Mouse (Mus musculus): ENCODE measurements at regions not wholly inside any gene's neighbourhood (a gene's known extent, or its start where the extent isn't known, plus 50 kb on each side); places are given as distances from the start of the nearest gene placed in this dataset.
A peak's percentile ranks its signal among the peaks of the same experiment; 100 is the strongest.

GRCm38 (mm10) chr3:128104516-128104915 is 208.4 kb upstream of the Fam241a start:
- Histone ChIP-seq H3K9ac (replicated peaks; ENCODE audit: low read depth) (no peak overlapping the region), H3K9me3 (ENCODE audit: low read length) (no peaks in the 10 kb centered on the region), H3K36me3 (ENCODE audit: insufficient read depth, low read length) (no peaks in the 10 kb centered on the region), H3K4me3 (ENCODE audit: low read depth, low read length) (no peak overlapping the region), H3K27ac (ENCODE audit: low read length) (no peak overlapping the region), H3K4me1 (ENCODE audit: insufficient read depth, low read depth, low read length) (no peaks in the 10 kb centered on the region), H3K4me2 (replicated peaks; ENCODE audit: low read depth, low read length) (no peak overlapping the region), H3K27me3 (replicated peaks; ENCODE audit: insufficient read depth, low read length) (no peaks in the 10 kb centered on the region)
- 85% methylated on average over 6 of the region's 6 CpGs for WGBS
- TF ChIP-seq EP300 (IDR thresholded peaks at IDR 0.05) (no peak), CTCF (IDR thresholded peaks at IDR 0.05) (no peak)
- DNase-seq (ENCODE audit: low spot score) = no peak
- ATAC-seq = no peak

- Histone ChIP-seq H3K4me2 (replicated peaks; ENCODE audit: low read depth, low read length) (no peak overlapping the region), H3K4me3 (ENCODE audit: low read depth, low read length) (no peak overlapping the region), H3K27ac (ENCODE audit: low read length) (no peak overlapping the region), H3K36me3 (ENCODE audit: insufficient read depth, low read length) (no peaks in the 10 kb centered on the region), H3K9me3 (ENCODE audit: low read length) (no peaks in the 10 kb centered on the region), H3K27me3 (replicated peaks; ENCODE audit: insufficient read depth, low read length) (no peaks in the 10 kb centered on the region), H3K9ac (replicated peaks; ENCODE audit: low read depth) (no peak overlapping the region), H3K4me1 (ENCODE audit: insufficient read depth, low read depth, low read length) (no peaks in the 10 kb centered on the region)
- ATAC-seq (no peak), DNase-seq (ENCODE audit: low spot score) (no peak)
- no peak for TF ChIP-seq CTCF (IDR thresholded peaks at IDR 0.05)
- no peak for TF ChIP-seq EP300 (IDR thresholded peaks at IDR 0.05)
Measured at GRCm38 (mm10) chr3:128093046-128093445, 196.9 kb upstream of the Fam241a start.

GRCm38 (mm10) chr3:128088207-128088606 is 192.1 kb upstream of the Fam241a start:
- no peak overlapping the region for H3K4me2 ChIP-seq (replicated peaks; ENCODE audit: low read depth, low read length)
- TF ChIP-seq EP300 (IDR thresholded peaks at IDR 0.05) = no peak
- TF ChIP-seq CTCF (IDR thresholded peaks at IDR 0.05) = peak; percentile 76
- no peaks in the 10 kb centered on the region for H3K4me1 ChIP-seq (ENCODE audit: insufficient read depth, low read depth, low read length)
- peak; percentile 74 for DNase-seq (ENCODE audit: low spot score)
- no peak overlapping the region for H3K27ac ChIP-seq (ENCODE audit: low read length)
- ATAC-seq = peak; percentile 72
- no peaks in the 10 kb centered on the region for H3K36me3 ChIP-seq (ENCODE audit: insufficient read depth, low read length)
- no peaks in the 10 kb centered on the region for H3K27me3 ChIP-seq (replicated peaks; ENCODE audit: insufficient read depth, low read length)
- H3K9me3 ChIP-seq (ENCODE audit: low read length) = no peaks in the 10 kb centered on the region
- no peak overlapping the region for H3K4me3 ChIP-seq (ENCODE audit: low read depth, low read length)
- WGBS = 13% methylated on average over 4 of the region's 4 CpGs
- no peak overlapping the region for H3K9ac ChIP-seq (replicated peaks; ENCODE audit: low read depth)

- H3K9me3 ChIP-seq (ENCODE audit: low read length) = no peaks in the 10 kb centered on the region
- ATAC-seq = no peak
- DNase-seq (ENCODE audit: low spot score) = no peak
- TF ChIP-seq EP300 (IDR thresholded peaks at IDR 0.05) = no peak
- TF ChIP-seq CTCF (IDR thresholded peaks at IDR 0.05) = no peak
- no peaks in the 10 kb centered on the region for H3K4me1 ChIP-seq (ENCODE audit: insufficient read depth, low read depth, low read length)
- no peaks in the 10 kb centered on the region for H3K36me3 ChIP-seq (ENCODE audit: insufficient read depth, low read length)
- no peaks in the 10 kb centered on the region for H3K27me3 ChIP-seq (replicated peaks; ENCODE audit: insufficient read depth, low read length)
- 81% methylated on average over 10 of the region's 10 CpGs for WGBS
- no peak overlapping the region for H3K9ac ChIP-seq (replicated peaks; ENCODE audit: low read depth)
- no peak overlapping the region for H3K27ac ChIP-seq (ENCODE audit: low read length)
- H3K4me3 ChIP-seq (ENCODE audit: low read depth, low read length) = no peak overlapping the region
- H3K4me2 ChIP-seq (replicated peaks; ENCODE audit: low read depth, low read length) = no peak overlapping the region
Measured at GRCm38 (mm10) chr3:128087163-128087562, 191.0 kb upstream of the Fam241a start.

GRCm38 (mm10) chr3:128082463-128082862 is 186.3 kb upstream of the Fam241a start:
- Histone ChIP-seq H3K27me3 (replicated peaks; ENCODE audit: insufficient read depth, low read length) (no peaks in the 10 kb centered on the region), H3K4me1 (ENCODE audit: insufficient read depth, low read depth, low read length) (no peaks in the 10 kb centered on the region), H3K4me2 (replicated peaks; ENCODE audit: low read depth, low read length) (no peak overlapping the region), H3K9ac (replicated peaks; ENCODE audit: low read depth) (no peak overlapping the region), H3K4me3 (ENCODE audit: low read depth, low read length) (no peak overlapping the region), H3K9me3 (ENCODE audit: low read length) (no peaks in the 10 kb centered on the region), H3K27ac (ENCODE audit: low read length) (no peak overlapping the region), H3K36me3 (ENCODE audit: insufficient read depth, low read length) (no peaks in the 10 kb centered on the region)
- 67% methylated on average over 6 of the region's 6 CpGs for WGBS
- ATAC-seq (no peak), DNase-seq (ENCODE audit: low spot score) (no peak)
- no peak for TF ChIP-seq EP300 (IDR thresholded peaks at IDR 0.05)
- no peak for TF ChIP-seq CTCF (IDR thresholded peaks at IDR 0.05)

- no peak overlapping the region for H3K4me3 ChIP-seq (ENCODE audit: low read depth, low read length)
- no peak overlapping the region for H3K27ac ChIP-seq (ENCODE audit: low read length)
- no peaks in the 10 kb centered on the region for H3K27me3 ChIP-seq (replicated peaks; ENCODE audit: insufficient read depth, low read length)
- no peak for TF ChIP-seq EP300 (IDR thresholded peaks at IDR 0.05)
- TF ChIP-seq CTCF (IDR thresholded peaks at IDR 0.05) = no peak
- H3K4me1 ChIP-seq (ENCODE audit: insufficient read depth, low read depth, low read length) = no peaks in the 10 kb centered on the region
- DNase-seq (ENCODE audit: low spot score) = no peak
- H3K36me3 ChIP-seq (ENCODE audit: insufficient read depth, low read length) = no peaks in the 10 kb centered on the region
- H3K4me2 ChIP-seq (replicated peaks; ENCODE audit: low read depth, low read length) = no peak overlapping the region
- ATAC-seq = no peak
- 53% methylated on average over 1 of the region's 1 CpGs for WGBS
- no peak overlapping the region for H3K9ac ChIP-seq (replicated peaks; ENCODE audit: low read depth)
- no peaks in the 10 kb centered on the region for H3K9me3 ChIP-seq (ENCODE audit: low read length)
Measured at GRCm38 (mm10) chr3:128081430-128081829, 185.3 kb upstream of the Fam241a start.

GRCm38 (mm10) chr3:128067861-128068260 is 171.7 kb upstream of the Fam241a start:
- Histone ChIP-seq H3K9ac (replicated peaks; ENCODE audit: low read depth) (no peak overlapping the region), H3K4me1 (ENCODE audit: insufficient read depth, low read depth, low read length) (no peaks in the 10 kb centered on the region), H3K9me3 (ENCODE audit: low read length) (no peaks in the 10 kb centered on the region), H3K4me3 (ENCODE audit: low read depth, low read length) (no peak overlapping the region), H3K4me2 (replicated peaks; ENCODE audit: low read depth, low read length) (no peak overlapping the region), H3K27ac (ENCODE audit: low read length) (no peak overlapping the region), H3K27me3 (replicated peaks; ENCODE audit: insufficient read depth, low read length) (no peaks in the 10 kb centered on the region), H3K36me3 (ENCODE audit: insufficient read depth, low read length) (no peaks in the 10 kb centered on the region)
- DNase-seq (ENCODE audit: low spot score) (no peak), ATAC-seq (no peak)
- 70% methylated on average over 4 of the region's 4 CpGs for WGBS
- TF ChIP-seq EP300 (IDR thresholded peaks at IDR 0.05) = no peak
- TF ChIP-seq CTCF (IDR thresholded peaks at IDR 0.05) = no peak

Measured in lung, postnatal 0 days (tissue).